Mouse (Mus musculus) left cerebral cortex, adult 8-10 months (tissue): ENCODE measurements around the gene Dnaic1. TPM values are rescaled to one million over a fixed set of nuclear protein-coding genes. Genes with fewer than 3 reads are reported as not detected.
"Not testable (repeated sequence)": the region's sequence is repeated elsewhere in the genome, so short reads cannot be mapped to it uniquely, and the experiment has no call there.

ENCODE experiments used
- DNase-seq, 2 experiments: peaks; one replicate each; pipeline ENCODE4 v3.0.0; 2022; ENCODE audit warnings: low spot score in 2 of 2
- total RNA-seq, 4 experiments: library from RNA; stranded (reverse); gene quantifications; 2 replicates each; pipeline ENCODE4 v1.2.4; 2022

The Dnaic1 gene
- total RNA-seq, 4 experiments from 2014 or later, result 7.7 to 11.7 (median 9.6) TPM

GRCm38 (mm10) chr4:41663614-41664013 is 94.0 kb downstream of the Dnaic1 start:
- DNase-seq, result no peak

GRCm38 (mm10) chr4:41664533-41664932 is 95.0 kb downstream of the Dnaic1 start:
- no peak for DNase-seq

GRCm38 (mm10) chr4:41665009-41665675 is 95.6 kb downstream of the Dnaic1 start:
- no peak for DNase-seq

GRCm38 (mm10) chr4:41666646-41667045 is 97.1 kb downstream of the Dnaic1 start:
- no peak for DNase-seq

GRCm38 (mm10) chr4:41670836-41671235 is 101.3 kb downstream of the Dnaic1 start:
- DNase-seq, result no peak

- DNase-seq, result no peak
Observed at GRCm38 (mm10) chr4:41671500-41671899, 101.9 kb downstream of the Dnaic1 start.

GRCm38 (mm10) chr4:41671963-41672480 is 102.4 kb downstream of the Dnaic1 start:
- no peak for DNase-seq

- no peak for DNase-seq
Observed at GRCm38 (mm10) chr4:41672522-41672963, 103.0 kb downstream of the Dnaic1 start.

GRCm38 (mm10) chr4:41673186-41673585 is 103.6 kb downstream of the Dnaic1 start:
- DNase-seq, result no peak

GRCm38 (mm10) chr4:41676248-41677005 is 106.9 kb downstream of the Dnaic1 start:
- DNase-seq, result no peak

GRCm38 (mm10) chr4:41677006-41677629 is 107.5 kb downstream of the Dnaic1 start:
- DNase-seq, result no peak

GRCm38 (mm10) chr4:41678863-41679262 is 109.3 kb downstream of the Dnaic1 start:
- DNase-seq, result no peak

- DNase-seq, result no peak
Observed at GRCm38 (mm10) chr4:41679291-41679690, 109.7 kb downstream of the Dnaic1 start.

GRCm38 (mm10) chr4:41681176-41681575 is 111.6 kb downstream of the Dnaic1 start:
- DNase-seq, result peak in 1 of 2 experiments; percentile 76

GRCm38 (mm10) chr4:41681947-41682346 is 112.4 kb downstream of the Dnaic1 start:
- DNase-seq, result no peak

- DNase-seq, result no peak
Observed at GRCm38 (mm10) chr4:41682789-41683188, 113.2 kb downstream of the Dnaic1 start.

- DNase-seq, result not testable (repeated sequence)
Observed at GRCm38 (mm10) chr4:41683303-41683702, 113.7 kb downstream of the Dnaic1 start.

- DNase-seq, result not testable (repeated sequence)
Observed at GRCm38 (mm10) chr4:41684131-41684930, 114.8 kb downstream of the Dnaic1 start.

- DNase-seq, result not testable (repeated sequence)
Observed at GRCm38 (mm10) chr4:41684931-41685453, 115.4 kb downstream of the Dnaic1 start.

- not testable (repeated sequence) for DNase-seq
Observed at GRCm38 (mm10) chr4:41685882-41686492, 116.4 kb downstream of the Dnaic1 start.
